25 mouse cellular contexts compared by ENCODE assay signal in genomic region chr9:66985377-66985776, GRCm38 (mm10). TPM values are rescaled to one million over a fixed set of nuclear protein-coding genes. Genes with fewer than 3 reads are reported as not detected.
DNase-seq lines count a peak whose midpoint lies in the region; ATAC-seq and TF ChIP-seq lines count a peak whose summit lies in the region.
"Had no signal": no experiment of that assay in that cellular context is flagged by ENCODE, and none has a peak within 500 bp of the region (broad histone marks: within the 10 kb centered on the region; RNA-seq: fewer than 3 reads in every experiment).

No protein-coding gene starts in this region.

- H3K36me3 ChIP-seq in forebrain, postnatal 0 days (ENCODE audit: insufficient read depth), result no peaks in the 10 kb centered on the region
- H3K36me3 ChIP-seq: embryonic facial prominence, embryonic 15.5 days; forebrain, embryonic 15.5 days; heart, embryonic 15.5 days; limb, embryonic 12.5 days; neural tube, embryonic 15.5 days had no signal

- no peaks in the 10 kb centered on the region for H3K4me1 ChIP-seq in forebrain, postnatal 0 days (ENCODE audit: insufficient read depth)
- H3K4me1 ChIP-seq: forebrain, embryonic 15.5 days; neural tube, embryonic 15.5 days had no signal

- peak; percentile 39 to 53 for DNase-seq in lung, postnatal 4 days
- DNase-seq in lung, postnatal 25 days (ENCODE audit: low spot score), result no peak
- peak; percentile 55 for DNase-seq in thymus, postnatal 14 days
- no peak for DNase-seq in forebrain, postnatal 0 days
- DNase-seq in urinary bladder, postnatal 10 days (ENCODE audit: low spot score), result no peak
- DNase-seq: adrenal gland, postnatal 14 days; cerebellum, adult 8-10 months; gastrocnemius, postnatal 36 days; heart, postnatal 36 days; kidney, postnatal 36 days; liver, postnatal 0 days; right cerebral cortex, adult 18-20 months had no signal

- H3K27me3 ChIP-seq in forebrain, postnatal 0 days (ENCODE audit: insufficient read depth, low read length), result no peaks in the 10 kb centered on the region
- H3K27me3 ChIP-seq: embryonic facial prominence, embryonic 15.5 days; forebrain, embryonic 15.5 days; heart, embryonic 15.5 days; limb, embryonic 12.5 days; neural tube, embryonic 15.5 days had no signal

- no peak for TF ChIP-seq CTCF in forebrain, postnatal 0 days (IDR thresholded peaks at IDR 0.05; ENCODE audit: low read depth)

- 87% methylated on average over 7 of the region's 7 CpGs for WGBS in forebrain, postnatal 0 days

- H3K9me3 ChIP-seq in forebrain, postnatal 0 days (ENCODE audit: low read length), result no peaks in the 10 kb centered on the region
- H3K9me3 ChIP-seq: embryonic facial prominence, embryonic 15.5 days; forebrain, embryonic 15.5 days; heart, embryonic 15.5 days; limb, embryonic 12.5 days; neural tube, embryonic 15.5 days had no signal

- H3K27ac ChIP-seq in forebrain, postnatal 0 days (ENCODE audit: low read depth, low read length), result no peak overlapping the region
- H3K27ac ChIP-seq: embryonic facial prominence, embryonic 15.5 days; forebrain, embryonic 15.5 days; heart, embryonic 15.5 days; hindbrain, embryonic 14.5 days; limb, embryonic 12.5 days; neural tube, embryonic 15.5 days had no signal

- H3K4me2 ChIP-seq in forebrain, postnatal 0 days (ENCODE audit: low read depth), result no peak overlapping the region
- H3K4me2 ChIP-seq: embryonic facial prominence, embryonic 15.5 days; forebrain, embryonic 15.5 days; heart, embryonic 15.5 days; hindbrain, embryonic 14.5 days; limb, embryonic 12.5 days; liver, embryonic 11.5 days; neural tube, embryonic 15.5 days had no signal

- peak; percentile 28 for ATAC-seq in CD4-positive, CD25-positive, alpha-beta regulatory T cell, adult 4 months
- peak; percentile 70 for ATAC-seq in megakaryocyte, adult 5-6 weeks (ENCODE audit: poor library complexity, severe bottlenecking)
- no peak for ATAC-seq in forebrain, postnatal 0 days
- no peak for ATAC-seq in frontal cortex, adult (ENCODE audit: low TSS enrichment)
- ATAC-seq: forebrain, embryonic 15.5 days; liver, postnatal 0 days; lung, postnatal 0 days; midbrain, embryonic 16.5 days had no signal

- no peak overlapping the region for H3K9ac ChIP-seq in forebrain, postnatal 0 days
- H3K9ac ChIP-seq: embryonic facial prominence, embryonic 15.5 days; forebrain, embryonic 15.5 days; heart, embryonic 15.5 days; hindbrain, embryonic 14.5 days; limb, embryonic 12.5 days; liver, postnatal 0 days; neural tube, embryonic 15.5 days had no signal

- no peak overlapping the region for H3K4me3 ChIP-seq in forebrain, postnatal 0 days (ENCODE audit: low read depth, low read length)
- H3K4me3 ChIP-seq: embryonic facial prominence, embryonic 15.5 days; forebrain, embryonic 15.5 days; heart, embryonic 15.5 days; limb, embryonic 12.5 days; myocyte; neural tube, embryonic 15.5 days had no signal

RNA-seq across cellular contexts. Expression of gene Lactb, which starts 10.1 kb away (rescaled TPM):
- polyA plus RNA-seq in CD4-positive, CD25-positive, alpha-beta regulatory T cell, adult 4 months (2017; shearing (Covaris generic)), result 1 to 10 TPM; 3.0 to 5.8 TPM
- 52.5 and 58.1 TPM in 2 replicates for total RNA-seq in megakaryocyte, adult 5-6 weeks (2015)
- 40.7 and 44.6 TPM in 2 replicates for total RNA-seq in megakaryocyte, adult 5-6 weeks (2017)
- total RNA-seq in forebrain, postnatal 0 days (2014; rRNA removed), result 20.3 and 20.7 TPM in 2 replicates
- polyA plus RNA-seq in forebrain, postnatal 0 days (2015; fragmentation: Nextera tagmentation; extraction: Ambion mirVana), result 9.9 and 12.2 TPM in 2 replicates

RNA-seq across cellular contexts. Expression of gene Rps27l, which starts 39.5 kb away (rescaled TPM):
- polyA plus RNA-seq in CD4-positive, CD25-positive, alpha-beta regulatory T cell, adult 4 months (2017; shearing (Covaris generic)), result 100 to 1,000 TPM; 155 to 182 TPM
- 368 and 391 TPM in 2 replicates for total RNA-seq in megakaryocyte, adult 5-6 weeks (2015)
- 149 and 154 TPM in 2 replicates for total RNA-seq in megakaryocyte, adult 5-6 weeks (2017)
- total RNA-seq in forebrain, postnatal 0 days (2014; rRNA removed), result 129 and 139 TPM in 2 replicates
- 208 and 277 TPM in 2 replicates for polyA plus RNA-seq in forebrain, postnatal 0 days (2015; fragmentation: Nextera tagmentation; extraction: Ambion mirVana)

Comparison
In these comparisons a context has a peak if more than half of its experiments do, and no peak if none do; other contexts are left out.
1. DNase-seq: peak in lung, postnatal 4 days (2 of 2) and thymus, postnatal 14 days (single experiment); none in lung, postnatal 25 days (single experiment), forebrain, postnatal 0 days (single experiment) and urinary bladder, postnatal 10 days (single experiment).
2. ATAC-seq: peak in CD4-positive, CD25-positive, alpha-beta regulatory T cell, adult 4 months (single experiment) and megakaryocyte, adult 5-6 weeks (single experiment); none in forebrain, postnatal 0 days (single experiment) and frontal cortex, adult (single experiment).